Mouse (Mus musculus): ENCODE results near the gene Zfp819. TPM values are rescaled to one million over a fixed set of nuclear protein-coding genes. Genes with fewer than 3 reads are reported as not detected.
"Not testable (repeated sequence)": the region's sequence is repeated elsewhere in the genome, so short reads cannot be mapped to it uniquely, and the experiment has no call there.

Zfp819 gene
- polyA plus RNA-seq, 1 experiment from 2014 or later: not detected

DNA sequence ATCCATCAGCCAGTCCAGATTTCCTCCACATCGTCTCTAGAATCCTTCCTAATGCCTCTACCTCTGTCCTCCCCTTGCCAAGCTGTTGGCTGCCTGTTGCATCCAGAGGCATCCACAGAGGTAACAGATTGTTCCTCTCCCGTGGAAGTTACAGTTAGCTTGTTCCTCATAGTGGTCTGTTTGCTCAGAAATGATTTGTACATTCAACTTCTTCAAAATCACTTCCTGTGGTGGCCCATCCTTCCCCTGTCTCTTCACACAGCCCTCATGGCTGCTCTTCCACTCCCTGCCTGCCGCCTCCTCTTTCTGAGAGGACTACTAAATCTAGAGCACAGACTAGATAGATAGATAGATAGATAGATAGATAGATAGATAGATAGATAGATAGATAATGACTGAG, 47.5 kb downstream of the Zfp819 start:
- Histone ChIP-seq H3K4me2 (ENCODE audit: low read depth, low read length) (0 out of 2 replicates have a peak overlapping the region, but pooled peaks have one; percentile 3), H3K36me3 (replicated peaks; ENCODE audit: insufficient read depth, low read length) (0 out of 2 replicates have a peak, but pooled peaks cover 3% of the 10 kb centered on the region), H3K27ac (ENCODE audit: low read depth) (0 out of 2 replicates have a peak overlapping the region, but pooled peaks have one; percentile 17), H3K9me3 (ENCODE audit: low read length) (no peaks in the 10 kb centered on the region), H3K9ac (replicated peaks) (no peak overlapping the region), H3K4me1 (ENCODE audit: insufficient read depth) (no peaks in the 10 kb centered on the region), H3K27me3 (ENCODE audit: insufficient read depth, low read length) (no peaks in the 10 kb centered on the region), H3K4me3 (ENCODE audit: low read depth, low read length) (0 out of 2 replicates have a peak overlapping the region, but pooled peaks have one; percentile 8)
- 30% methylated on average over 3 of the region's 3 CpGs for whole genome bisulfite sequencing (ENCODE audit: insufficient replicate concordance)
- TF ChIP-seq CTCF (IDR thresholded peaks at IDR 0.05; ENCODE audit: low read depth) (no peak), EP300 (IDR thresholded peaks at IDR 0.05; ENCODE audit: low read depth) (peak; percentile 47; the same call in 1 of the 2 replicates)
- DNase-seq (no peak), ATAC-seq (peak; percentile 40; the same call in 1 of the 2 replicates)

DNA sequence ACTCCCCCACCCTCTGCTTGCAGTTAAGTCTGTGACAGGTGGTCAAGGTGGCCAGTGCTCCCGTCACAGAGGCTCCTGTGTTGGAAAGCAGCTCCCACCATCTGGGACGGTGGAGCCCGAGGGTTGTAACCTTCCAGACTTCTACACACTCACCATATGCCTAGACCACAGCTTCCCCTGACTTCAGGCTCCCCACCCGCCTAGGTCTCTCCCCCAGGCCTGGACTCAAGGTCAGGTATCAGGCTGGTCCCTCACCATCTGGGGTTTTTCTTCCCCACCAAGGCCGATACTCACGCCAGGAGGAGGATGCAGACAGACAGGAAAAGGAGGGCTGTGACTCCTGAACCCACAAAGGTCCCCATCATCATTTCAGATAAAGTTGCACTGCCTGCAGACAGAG, 49.3 kb downstream of the Zfp819 start:
- Histone ChIP-seq H3K4me2 (ENCODE audit: low read depth, low read length) (peak overlapping the region; percentile 49), H3K9ac (replicated peaks) (0 out of 2 replicates have a peak overlapping the region, but pooled peaks have one; percentile 42), H3K36me3 (replicated peaks; ENCODE audit: insufficient read depth, low read length) (0 out of 2 replicates have a peak, but pooled peaks cover 3% of the 10 kb centered on the region), H3K27me3 (ENCODE audit: insufficient read depth, low read length) (no peaks in the 10 kb centered on the region), H3K9me3 (ENCODE audit: low read length) (no peaks in the 10 kb centered on the region), H3K4me1 (ENCODE audit: insufficient read depth) (no peaks in the 10 kb centered on the region), H3K27ac (ENCODE audit: low read depth) (peak overlapping the region; percentile 24), H3K4me3 (ENCODE audit: low read depth, low read length) (peak overlapping the region; percentile 3)
- TF ChIP-seq CTCF (IDR thresholded peaks at IDR 0.05; ENCODE audit: low read depth) (no peak), EP300 (IDR thresholded peaks at IDR 0.05; ENCODE audit: low read depth) (no peak)
- WGBS (ENCODE audit: insufficient replicate concordance): 25% methylated on average over 6 of the region's 6 CpGs
- DNase-seq (no peak), ATAC-seq (no peak)

DNA sequence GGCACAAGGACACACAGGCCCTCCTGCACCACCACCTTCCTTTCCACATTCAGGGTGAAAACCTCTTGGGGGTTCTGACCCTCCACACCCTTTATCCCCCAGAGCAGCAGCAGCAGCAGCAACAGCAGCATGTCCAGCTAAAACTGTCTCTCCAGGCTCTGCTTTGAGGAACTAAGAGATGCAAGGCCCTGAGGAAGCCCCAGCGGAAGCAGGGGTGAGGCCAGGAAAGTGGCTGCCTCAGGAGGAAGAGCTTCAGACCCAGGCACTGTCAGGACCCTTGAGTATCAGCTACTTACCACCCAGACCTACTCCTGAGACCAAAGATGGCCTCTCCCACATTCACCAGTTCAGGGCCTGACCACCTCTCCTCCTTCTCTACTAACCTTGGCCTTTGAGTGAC, 53.0 kb downstream of the Zfp819 start, which contains the start of gene Siglece:
Gene Siglece (minus strand): TSS at position 160 of the 400 bp plus-strand sequence.
- Histone ChIP-seq H3K4me2 (ENCODE audit: low read depth, low read length) (peak within 1 kb of the TSS; percentile 49), H3K4me1 (ENCODE audit: insufficient read depth) (peaks cover 2% of the 10 kb centered on the region; the same call in 1 of the 2 replicates), H3K27me3 (ENCODE audit: insufficient read depth, low read length) (no peaks in the 10 kb centered on the region), H3K36me3 (replicated peaks; ENCODE audit: insufficient read depth, low read length) (no peaks in the 10 kb centered on the region), H3K4me3 (ENCODE audit: low read depth, low read length) (peak within 1 kb of the TSS; percentile 35), H3K27ac (ENCODE audit: low read depth) (peak within 1 kb of the TSS; percentile 71), H3K9ac (replicated peaks) (peak within 1 kb of the TSS; percentile 16; the same call in 1 of the 2 replicates), H3K9me3 (ENCODE audit: low read length) (no peaks in the 10 kb centered on the region)
- ATAC-seq (no peak), DNase-seq (peak; percentile 30)
- 24% methylated on average over 1 of the region's 1 CpGs for whole genome bisulfite sequencing (ENCODE audit: insufficient replicate concordance)
- TF ChIP-seq EP300 (IDR thresholded peaks at IDR 0.05; ENCODE audit: low read depth) (no peak), CTCF (IDR thresholded peaks at IDR 0.05; ENCODE audit: low read depth) (no peak)

DNA sequence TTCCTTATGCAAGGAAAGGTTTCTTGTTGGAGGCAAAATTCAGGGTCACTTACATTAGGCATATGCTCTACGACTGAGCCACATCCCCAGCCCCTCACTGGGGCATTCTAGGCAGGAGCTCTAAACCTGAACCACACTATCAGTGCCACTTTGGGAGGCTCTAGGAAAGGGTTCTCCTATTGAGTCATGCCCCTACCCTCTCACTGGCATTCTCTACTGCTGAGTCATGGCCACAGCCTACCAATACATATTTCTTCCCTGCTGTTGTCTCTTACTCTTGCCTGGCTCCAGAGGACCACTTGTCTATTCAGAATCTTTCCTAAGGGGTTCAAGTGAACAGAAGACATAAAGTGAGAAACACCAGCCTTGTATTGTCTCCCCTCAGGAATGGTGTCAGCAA, 55.8 kb downstream of the Zfp819 start:
- no peak overlapping the region for H3K9ac ChIP-seq (replicated peaks)
- H3K36me3 ChIP-seq (replicated peaks; ENCODE audit: insufficient read depth, low read length): no peaks in the 10 kb centered on the region
- DNase-seq (no peak), ATAC-seq (no peak)
- H3K4me3 ChIP-seq (ENCODE audit: low read depth, low read length): no peak overlapping the region
- no peaks in the 10 kb centered on the region for H3K27me3 ChIP-seq (ENCODE audit: insufficient read depth, low read length)
- H3K4me2 ChIP-seq (ENCODE audit: low read depth, low read length): no peak overlapping the region
- WGBS (ENCODE audit: insufficient replicate concordance): 92% methylated on average over 1 of the region's 1 CpGs
- no peaks in the 10 kb centered on the region for H3K9me3 ChIP-seq (ENCODE audit: low read length)
- TF ChIP-seq EP300 (IDR thresholded peaks at IDR 0.05; ENCODE audit: low read depth): no peak
- no peak for TF ChIP-seq CTCF (IDR thresholded peaks at IDR 0.05; ENCODE audit: low read depth)
- no peak overlapping the region; the same call in 1 of the 2 replicates for H3K27ac ChIP-seq (ENCODE audit: low read depth)
- H3K4me1 ChIP-seq (ENCODE audit: insufficient read depth): peaks cover 2% of the 10 kb centered on the region; the same call in 1 of the 2 replicates

DNA sequence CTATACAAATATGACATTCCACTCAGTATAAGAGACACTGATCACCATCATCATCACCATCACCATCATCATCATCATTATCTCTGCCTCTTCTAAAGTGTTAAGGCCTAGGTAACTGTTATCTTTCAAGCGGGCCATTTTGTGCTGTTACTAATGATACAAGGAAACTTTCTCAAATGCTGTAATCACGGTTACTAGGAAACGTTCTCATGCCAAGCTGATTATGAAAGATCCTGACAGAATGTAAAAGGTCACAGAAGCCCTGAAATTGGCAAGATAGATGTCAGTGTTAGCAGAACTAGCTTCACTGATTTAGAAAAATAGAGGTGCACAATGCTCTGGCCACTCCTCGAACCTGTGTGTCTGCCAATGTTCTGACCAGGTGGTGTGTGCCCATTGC, 60.3 kb downstream of the Zfp819 start:
- DNase-seq: not testable (repeated sequence)

More for the DNA sequence above, 60.3 kb downstream of the Zfp819 start:
- not testable (repeated sequence) for H3K27me3 ChIP-seq (ENCODE audit: insufficient read depth, low read length); H3K27ac ChIP-seq (ENCODE audit: low read depth); ATAC-seq; H3K4me1 ChIP-seq (ENCODE audit: insufficient read depth); H3K4me2 ChIP-seq (ENCODE audit: low read depth, low read length); H3K36me3 ChIP-seq (replicated peaks; ENCODE audit: insufficient read depth, low read length); H3K9me3 ChIP-seq (ENCODE audit: low read length); H3K9ac ChIP-seq (replicated peaks); H3K4me3 ChIP-seq (ENCODE audit: low read depth, low read length)
- WGBS (ENCODE audit: insufficient replicate concordance): 57% methylated on average over 4 of the region's 4 CpGs

Other genes starting within 250 kb of the Zfp819 start
- gene Siglecg, start 199.0 kb upstream of the Zfp819 start, polyA plus RNA-seq (2015; fragmentation: Nextera tagmentation; extraction: Ambion mirVana): 2.9 and 3.5 TPM in 2 replicates
- gene Lim2, start 179.5 kb upstream of the Zfp819 start, polyA plus RNA-seq (2015; fragmentation: Nextera tagmentation; extraction: Ambion mirVana): not detected in 2 replicates
- gene Nkg7, start 170.1 kb upstream of the Zfp819 start, polyA plus RNA-seq (2015; fragmentation: Nextera tagmentation; extraction: Ambion mirVana): 12.6 and 16.2 TPM in 2 replicates
- 0.22 TPM in 1 of 2 replicates, not detected in the other for gene Cldnd2, start 166.4 kb upstream of the Zfp819 start, polyA plus RNA-seq (2015; fragmentation: Nextera tagmentation; extraction: Ambion mirVana)
- 759 and 760 TPM in 2 replicates for gene Etfb, start 163.1 kb upstream of the Zfp819 start, polyA plus RNA-seq (2015; fragmentation: Nextera tagmentation; extraction: Ambion mirVana)
- gene Gm45233, start 163.0 kb upstream of the Zfp819 start, polyA plus RNA-seq (2015; fragmentation: Nextera tagmentation; extraction: Ambion mirVana): 0.25 TPM in 1 of 2 replicates, not detected in the other
- gene Vsig10l, start 144.0 kb upstream of the Zfp819 start, polyA plus RNA-seq (2015; fragmentation: Nextera tagmentation; extraction: Ambion mirVana): 0.70 and 1.4 TPM in 2 replicates
- gene Iglon5, start 117.1 kb upstream of the Zfp819 start, polyA plus RNA-seq (2015; fragmentation: Nextera tagmentation; extraction: Ambion mirVana): not detected in 2 replicates
- gene 4931406B18Rik, start 101.2 kb upstream of the Zfp819 start, polyA plus RNA-seq (2015; fragmentation: Nextera tagmentation; extraction: Ambion mirVana): not detected in 2 replicates
- gene Cd33, start 62.7 kb upstream of the Zfp819 start, polyA plus RNA-seq (2015; fragmentation: Nextera tagmentation; extraction: Ambion mirVana): 3.9 and 5.1 TPM in 2 replicates
- gene Zfp658, start 44.9 kb upstream of the Zfp819 start, polyA plus RNA-seq (2015; fragmentation: Nextera tagmentation; extraction: Ambion mirVana): 0.14 and 0.26 TPM in 2 replicates
- gene Zfp719, start 27.6 kb upstream of the Zfp819 start, polyA plus RNA-seq (2015; fragmentation: Nextera tagmentation; extraction: Ambion mirVana): 1.3 TPM in 2 replicates
- gene Ceacam18, start 27.5 kb downstream of the Zfp819 start, polyA plus RNA-seq (2015; fragmentation: Nextera tagmentation; extraction: Ambion mirVana): 0.14 TPM in 1 of 2 replicates, not detected in the other
- 5.1 and 5.8 TPM in 2 replicates for gene Siglece, start 53.0 kb downstream of the Zfp819 start, polyA plus RNA-seq (2015; fragmentation: Nextera tagmentation; extraction: Ambion mirVana)
- gene Ctu1, start 64.8 kb downstream of the Zfp819 start, polyA plus RNA-seq (2015; fragmentation: Nextera tagmentation; extraction: Ambion mirVana): 3.2 and 4.5 TPM in 2 replicates
- gene Klk14, start 83.2 kb downstream of the Zfp819 start, polyA plus RNA-seq (2015; fragmentation: Nextera tagmentation; extraction: Ambion mirVana): not detected in 2 replicates
- not detected in 2 replicates for gene Klk13, start 105.4 kb downstream of the Zfp819 start, polyA plus RNA-seq (2015; fragmentation: Nextera tagmentation; extraction: Ambion mirVana)
- gene Klk12, start 161.7 kb downstream of the Zfp819 start, polyA plus RNA-seq (2015; fragmentation: Nextera tagmentation; extraction: Ambion mirVana): not detected in 2 replicates
- gene Klk11, start 167.4 kb downstream of the Zfp819 start, polyA plus RNA-seq (2015; fragmentation: Nextera tagmentation; extraction: Ambion mirVana): not detected in 2 replicates
- not detected in 2 replicates for gene Klk10, start 173.9 kb downstream of the Zfp819 start, polyA plus RNA-seq (2015; fragmentation: Nextera tagmentation; extraction: Ambion mirVana)
- gene Klk9, start 184.7 kb downstream of the Zfp819 start, polyA plus RNA-seq (2015; fragmentation: Nextera tagmentation; extraction: Ambion mirVana): not detected in 2 replicates
- gene Klk8, start 190.4 kb downstream of the Zfp819 start, polyA plus RNA-seq (2015; fragmentation: Nextera tagmentation; extraction: Ambion mirVana): 2.2 and 3.2 TPM in 2 replicates
- not detected in 2 replicates for gene Klk7, start 204.1 kb downstream of the Zfp819 start, polyA plus RNA-seq (2015; fragmentation: Nextera tagmentation; extraction: Ambion mirVana)
- not detected in 2 replicates for gene Klk6, start 217.3 kb downstream of the Zfp819 start, polyA plus RNA-seq (2015; fragmentation: Nextera tagmentation; extraction: Ambion mirVana)
- not detected in 2 replicates for gene Klk5, start 234.8 kb downstream of the Zfp819 start, polyA plus RNA-seq (2015; fragmentation: Nextera tagmentation; extraction: Ambion mirVana)

All from liver, postnatal 0 days (tissue).